Mouse (Mus musculus) effector memory CD4-positive, alpha-beta T cell, adult 7 months (primary cell): ENCODE measurements around the gene Ankrd61. TPM values are rescaled to one million over a fixed set of nuclear protein-coding genes. Genes with fewer than 3 reads are reported as not detected.

ENCODE experiments used
- polyA plus RNA-seq: library from polyadenylated mRNA; unstranded; fragments of 100-300 nt; shearing (Covaris generic); gene quantifications from one replicate; pipeline ENCODE4 v1.2.1, GENCODE M21; 2017

Gene Ankrd61
- polyA plus RNA-seq = 0.23 TPM

DNA sequence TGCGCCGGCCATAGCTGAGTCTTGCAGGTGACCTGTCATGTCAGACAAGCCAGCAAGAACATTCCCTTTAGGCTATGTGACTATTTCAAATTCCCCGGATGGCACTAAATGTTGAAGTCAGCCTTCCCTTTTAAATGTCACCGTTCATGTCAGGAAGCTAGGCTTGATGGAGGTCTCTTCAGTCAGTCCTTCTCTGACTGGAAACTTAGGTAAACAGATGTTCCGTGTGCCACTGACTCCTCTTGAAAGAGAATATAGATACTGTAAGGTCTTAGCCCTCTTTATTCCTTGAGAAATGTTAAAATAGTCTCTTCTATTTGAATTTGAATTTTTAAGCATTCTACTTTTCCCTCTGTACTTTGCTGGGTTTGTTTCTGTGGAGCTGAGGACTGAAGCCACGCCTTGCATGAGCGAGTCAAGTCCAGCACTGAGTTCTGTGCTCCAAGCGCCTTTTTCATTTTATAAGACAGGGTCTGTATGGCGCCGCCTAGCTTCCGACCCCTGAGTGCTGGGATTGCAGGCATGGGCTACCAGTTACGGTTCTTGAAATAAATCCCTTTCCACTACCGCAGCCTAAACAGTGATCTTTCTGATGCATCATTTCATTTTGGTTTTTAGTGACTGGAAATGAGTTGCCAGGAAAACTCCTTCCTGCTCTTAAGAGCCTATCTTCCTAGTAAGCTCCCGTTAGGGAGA is at the start of gene Ankrd61:
Gene Ankrd61 (minus strand): TSS at position 51 of the 696 bp plus-strand sequence.

DNA sequence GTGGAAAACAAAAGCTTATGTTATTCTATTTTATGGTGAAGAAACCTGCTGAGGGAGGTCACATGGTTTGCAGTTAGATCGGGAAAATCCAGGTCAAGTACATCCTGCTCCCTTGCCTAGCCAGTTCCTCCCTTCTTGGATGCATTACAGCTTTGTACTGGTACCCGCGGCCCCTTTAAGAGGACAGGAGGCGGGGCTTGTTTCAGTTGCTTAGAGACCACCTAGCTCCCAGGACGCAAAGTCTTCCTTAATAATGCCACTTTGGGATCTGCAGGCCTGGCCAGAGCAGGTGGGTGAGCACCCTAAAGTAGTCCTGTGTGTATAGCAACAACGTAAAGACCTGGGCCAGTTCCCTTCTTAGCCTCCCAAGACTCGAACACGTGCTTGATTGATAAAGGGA is 35.3 kb upstream of the Ankrd61 start, which contains the start of gene Rsph10b:
Gene Rsph10b (plus strand): TSS at position 205 of the 400 bp plus-strand sequence.

DNA sequence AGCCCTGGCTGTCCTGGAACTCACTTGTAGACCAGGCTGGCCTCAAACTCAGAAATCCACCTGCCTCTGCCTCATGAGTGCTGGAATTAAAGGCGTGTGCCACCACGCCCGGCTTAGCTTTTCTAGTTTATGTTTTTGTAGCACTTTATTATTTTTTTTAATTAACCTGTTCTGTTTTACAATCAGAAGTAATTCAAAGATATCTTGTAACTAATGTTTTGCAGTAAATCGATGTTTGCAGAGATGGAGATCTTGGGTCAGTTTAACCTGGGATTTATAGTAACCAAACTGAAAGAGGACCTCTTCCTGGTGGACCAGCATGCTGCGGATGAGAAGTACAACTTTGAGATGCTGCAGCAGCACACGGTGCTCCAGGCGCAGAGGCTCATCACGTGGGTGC is 30.4 kb upstream of the Ankrd61 start, which contains the start of gene Gm42421:
Gene Gm42421 (plus strand): TSS at position 301 of the 400 bp plus-strand sequence.

DNA sequence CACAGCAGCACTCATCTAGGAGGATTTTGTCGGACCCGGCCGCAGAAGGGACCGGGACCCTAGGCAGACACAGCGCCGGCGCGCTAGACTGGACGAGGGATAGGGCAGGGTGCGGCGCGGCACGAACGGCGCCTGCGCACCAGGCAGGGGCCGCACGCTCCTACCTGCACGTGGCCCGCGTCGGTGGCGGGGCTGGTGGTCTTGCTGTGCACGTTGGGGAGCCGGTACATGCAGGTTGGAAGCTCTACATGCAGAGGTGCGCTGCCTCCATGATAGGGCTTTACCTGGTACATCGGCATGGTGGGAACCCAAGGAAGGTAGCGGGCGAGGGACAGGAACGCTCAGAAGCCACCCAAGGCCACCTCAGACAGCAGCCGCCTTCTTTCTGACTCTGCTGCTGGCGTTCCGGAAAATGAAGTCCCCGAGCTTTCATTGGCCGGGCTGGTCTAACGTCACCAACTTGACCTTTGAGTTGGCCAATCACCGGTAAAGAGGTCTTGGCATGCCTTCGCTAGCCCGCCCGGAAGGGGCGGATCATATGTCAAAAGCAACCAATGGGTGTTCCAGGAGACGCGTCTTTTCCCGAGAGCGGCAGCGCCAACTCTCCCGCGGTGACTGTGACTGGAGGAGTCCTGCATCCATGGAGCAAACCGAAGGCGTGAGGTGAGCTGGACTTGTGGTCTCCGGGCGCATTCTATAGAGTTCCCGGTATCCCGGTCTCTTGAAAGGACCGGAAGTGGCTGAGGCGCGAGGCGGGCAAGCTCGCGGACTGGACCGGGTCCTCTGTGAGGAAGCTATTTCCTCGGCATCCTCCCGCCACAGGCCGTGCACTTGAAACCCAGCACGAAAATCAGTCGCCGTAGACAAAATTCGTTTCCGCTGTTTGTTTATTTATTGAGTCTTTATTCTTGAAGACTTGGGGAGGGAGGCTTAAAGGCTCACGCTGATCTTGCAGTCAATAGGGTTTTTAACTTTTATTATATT is 12.2 kb upstream of the Ankrd61 start, which contains the start of the genes Aimp2 and Pms2:
Gene Aimp2 (minus strand): TSS at position 431 of the 984 bp plus-strand sequence.
Gene Pms2 (plus strand): TSS at position 548 of the 984 bp plus-strand sequence.

Other genes with a start within 250 kb of the Ankrd61 start
- 23.5 TPM for gene Usp42, start 165.4 kb downstream of the Ankrd61 start, polyA plus RNA-seq
- 46.7 TPM for gene Eif2ak1, start 79.9 kb downstream of the Ankrd61 start, polyA plus RNA-seq
- 35.7 TPM for gene Aimp2, start 12.2 kb upstream of the Ankrd61 start, polyA plus RNA-seq
- 23.3 TPM for gene Pms2, start 12.3 kb upstream of the Ankrd61 start, polyA plus RNA-seq
- gene Gm42421, start 30.5 kb upstream of the Ankrd61 start, polyA plus RNA-seq = not detected
- gene Rsph10b, start 35.4 kb upstream of the Ankrd61 start, polyA plus RNA-seq = 0.62 TPM
- gene Ccz1, start 117.2 kb upstream of the Ankrd61 start, polyA plus RNA-seq = 62.9 TPM
- not detected for gene Ocm, start 129.0 kb upstream of the Ankrd61 start, polyA plus RNA-seq
- 13.6 TPM for gene Lmtk2, start 202.8 kb upstream of the Ankrd61 start, polyA plus RNA-seq